Mouse (Mus musculus) hindbrain, embryonic 16.5 days (tissue): ENCODE data around the gene Pde1c. TPM values are rescaled to one million over a fixed set of nuclear protein-coding genes. Genes with fewer than 3 reads are reported as not detected.

ENCODE experiments used
- ATAC-seq: fragments of 200-750 bp; cut with Nextera tagmentation; 2 replicates; pipeline ENCODE4 v1.8.0; 2017; ENCODE audit warnings: moderate TSS enrichment, moderate library complexity
- H3K27ac ChIP-seq: fragments of 300-500 bp; sonication (generic); 2 replicates; pipeline ENCODE4 v1.5.1; 2014; ENCODE audit warnings: low read depth, mild to moderate bottlenecking, control low read depth, low read length, moderate library complexity
- H3K27me3 ChIP-seq: fragments of 300-500 bp; sonication (generic); replicated peaks from 2 replicates; pipeline ENCODE4 v1.6.1; 2014; ENCODE audit warnings: low read length; ENCODE audit not compliant: control insufficient read depth, insufficient read depth
- H3K36me3 ChIP-seq: fragments of 300-500 bp; sonication (generic); 2 replicates; pipeline ENCODE4 v1.6.1; 2014; ENCODE audit warnings: mild to moderate bottlenecking, low read length, moderate library complexity, mixed read lengths; ENCODE audit not compliant: control insufficient read depth, insufficient read depth
- H3K4me1 ChIP-seq: fragments of 300-500 bp; sonication (generic); 2 replicates; pipeline ENCODE4 v1.6.1; 2014; ENCODE audit warnings: low read depth, low read length; ENCODE audit not compliant: control insufficient read depth, insufficient read depth
- H3K4me2 ChIP-seq: fragments of 300-500 bp; sonication (generic); 2 replicates; pipeline ENCODE4 v1.6.1; 2014; ENCODE audit warnings: mild to moderate bottlenecking, low read length, control low read depth, moderate library complexity
- H3K4me3 ChIP-seq: fragments of 300-500 bp; sonication (generic); 2 replicates; pipeline ENCODE4 v1.5.1; 2014; ENCODE audit warnings: mild to moderate bottlenecking, low read length, control low read depth, moderate library complexity
- H3K9ac ChIP-seq: fragments of 300-500 bp; sonication (generic); 2 replicates; pipeline ENCODE4 v1.6.1; 2014; ENCODE audit warnings: low read depth, mild to moderate bottlenecking, control low read depth, low read length, moderate library complexity
- H3K9me3 ChIP-seq: fragments of 300-500 bp; sonication (generic); 2 replicates; pipeline ENCODE4 v1.6.1; 2014; ENCODE audit warnings: mild to moderate bottlenecking, low read length, moderate library complexity; ENCODE audit not compliant: control insufficient read depth
- WGBS: fragments of 180-500 bp; shearing (Covaris S2); extraction: QIAGEN DNeasy Blood & Tissue Kit; methylation state at CpG from one replicate; pipeline ENCODE4 v1.1.7; 2014; 5-methylcytosine and 5-hydroxymethylcytosine counted together
- polyA plus RNA-seq: library from polyadenylated mRNA; unstranded; fragments of >200 nt; fragmentation: Nextera tagmentation; extraction: Ambion mirVana; gene quantifications from 2 replicates; pipeline ENCODE4 v1.2.1, GENCODE M21; 2015

Gene Pde1c
- polyA plus RNA-seq, 1 experiment from 2014 or later: 23.2 TPM

DNA sequence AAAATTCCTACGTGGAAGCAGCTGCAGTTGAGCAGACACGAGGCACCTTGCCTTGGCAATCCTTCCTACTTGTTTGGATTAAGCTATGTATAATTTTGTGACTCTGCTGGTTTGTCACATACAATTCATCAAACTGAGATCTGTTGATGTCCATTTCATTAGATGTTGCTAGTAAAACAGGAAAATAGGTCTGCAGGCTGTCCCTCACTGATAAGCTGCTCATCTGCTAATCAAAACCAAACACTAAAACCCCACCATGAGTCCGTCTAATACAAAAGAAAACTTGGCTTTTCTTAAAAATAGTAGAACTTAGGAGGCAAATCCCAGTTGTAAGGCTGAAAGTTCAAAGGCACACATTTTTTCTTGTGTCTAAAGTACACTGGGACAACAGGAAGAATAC is 308.8 kb downstream of the Pde1c start:
- H3K4me2 ChIP-seq: no peak overlapping the region
- WGBS: 82% methylated on average over 3 of the region's 3 CpGs
- no peak overlapping the region for H3K27ac ChIP-seq
- no peaks in the 10 kb centered on the region for H3K4me1 ChIP-seq
- H3K9me3 ChIP-seq: no peaks in the 10 kb centered on the region
- ATAC-seq: no peak
- no peaks in the 10 kb centered on the region for H3K36me3 ChIP-seq
- no peak overlapping the region for H3K9ac ChIP-seq
- H3K27me3 ChIP-seq: no peaks in the 10 kb centered on the region
- H3K4me3 ChIP-seq: no peak overlapping the region

GRCm38 (mm10) chr6:56257555-56258297 is 311.2 kb downstream of the Pde1c start:
- H3K4me2 ChIP-seq: no peak overlapping the region
- no peaks in the 10 kb centered on the region for H3K4me1 ChIP-seq
- H3K27ac ChIP-seq: no peak overlapping the region
- no peaks in the 10 kb centered on the region for H3K9me3 ChIP-seq
- ATAC-seq: no peak
- no peaks in the 10 kb centered on the region for H3K36me3 ChIP-seq
- H3K27me3 ChIP-seq: no peaks in the 10 kb centered on the region
- H3K4me3 ChIP-seq: no peak overlapping the region
- H3K9ac ChIP-seq: no peak overlapping the region
- WGBS: 96% methylated on average over 2 of the region's 2 CpGs

DNA sequence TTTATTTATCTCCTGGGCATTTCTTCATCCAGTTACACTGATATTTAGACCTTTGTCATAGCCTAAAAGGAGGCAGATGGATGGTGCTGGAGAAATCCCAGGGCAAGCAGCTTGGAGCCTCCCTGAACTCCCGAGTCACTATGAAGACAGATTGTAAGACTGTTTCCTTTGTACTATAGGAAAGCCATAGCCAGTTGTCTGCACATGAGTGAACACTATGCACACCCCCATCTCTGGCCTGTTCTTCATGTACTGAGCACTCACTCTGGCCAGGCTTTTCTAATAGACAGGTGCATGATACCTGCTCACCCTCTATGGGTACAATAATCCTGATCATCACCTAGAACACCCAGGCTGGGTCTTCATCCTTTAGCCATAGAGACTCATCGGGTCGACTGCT is 318.8 kb downstream of the Pde1c start:
- no peak overlapping the region for H3K4me3 ChIP-seq
- H3K9me3 ChIP-seq: no peaks in the 10 kb centered on the region
- no peak overlapping the region for H3K9ac ChIP-seq
- H3K27ac ChIP-seq: no peak overlapping the region
- H3K4me1 ChIP-seq: no peaks in the 10 kb centered on the region
- ATAC-seq: peak; percentile 52; the same call in 1 of the 2 replicates
- WGBS: 89% methylated on average over 3 of the region's 3 CpGs
- no peaks in the 10 kb centered on the region for H3K36me3 ChIP-seq
- H3K27me3 ChIP-seq: no peaks in the 10 kb centered on the region
- H3K4me2 ChIP-seq: no peak overlapping the region

DNA sequence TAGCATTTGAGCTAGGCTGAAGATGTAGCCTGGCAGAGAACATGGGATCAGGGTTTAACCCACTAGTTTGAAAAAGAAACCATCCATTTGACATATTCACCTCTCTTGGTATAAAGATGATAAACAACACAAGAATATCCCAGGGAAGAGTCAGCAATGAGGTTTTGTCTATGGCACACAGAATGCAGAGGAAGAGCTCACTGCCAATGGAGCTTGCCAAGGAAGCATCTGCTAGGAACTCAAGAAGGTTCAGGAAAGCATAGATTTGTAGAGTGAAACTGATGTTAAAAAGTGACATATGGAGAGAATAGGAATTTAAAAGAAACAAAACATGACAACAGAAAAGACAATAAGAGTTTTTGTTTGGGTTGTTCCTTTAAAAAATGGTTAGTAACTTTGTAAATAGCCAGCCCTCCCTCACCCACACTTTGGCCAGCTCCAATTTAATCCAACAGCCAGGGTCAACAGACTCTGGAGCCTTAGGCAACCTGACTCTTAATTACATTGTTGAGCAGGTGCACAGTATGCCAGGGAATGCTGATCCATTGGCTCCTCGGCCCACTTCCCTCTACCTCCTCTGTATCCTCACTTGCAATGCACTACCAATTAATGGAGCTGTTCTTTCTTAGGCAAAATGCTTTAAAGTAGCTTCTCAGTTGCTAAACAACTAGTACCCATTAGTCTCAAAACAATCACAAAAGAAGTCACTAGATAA is 377.3 kb downstream of the Pde1c start:
- Histone ChIP-seq H3K9me3 (no peaks in the 10 kb centered on the region), H3K27ac (no peak overlapping the region)

DNA sequence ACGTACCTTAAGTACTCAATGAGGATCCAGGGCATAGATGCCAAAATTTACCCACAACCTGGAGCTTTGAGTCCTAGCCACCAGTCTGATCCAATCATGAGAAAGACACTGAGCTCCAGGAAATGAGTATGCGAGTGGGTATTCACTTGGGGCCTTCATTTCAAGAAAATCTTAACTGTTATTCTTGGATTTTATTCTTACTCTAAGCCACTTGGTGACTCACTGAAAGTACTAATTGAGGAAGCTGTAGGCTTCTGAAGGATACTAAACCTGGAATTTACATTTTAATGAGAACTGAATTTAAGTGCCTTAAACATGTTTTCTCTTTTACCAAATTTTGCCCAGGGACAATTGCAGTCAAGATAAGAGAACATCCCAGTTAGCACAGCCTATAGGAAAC is 392.4 kb downstream of the Pde1c start:
- no peaks in the 10 kb centered on the region for H3K36me3 ChIP-seq
- 90% methylated on average over 2 of the region's 2 CpGs for WGBS
- H3K27ac ChIP-seq: no peak overlapping the region

More for the DNA sequence above, 377.3 kb downstream of the Pde1c start:
- H3K4me3 ChIP-seq: no peak overlapping the region
- no peak overlapping the region for H3K4me2 ChIP-seq
- no peaks in the 10 kb centered on the region for H3K36me3 ChIP-seq
- no peak for ATAC-seq
- H3K9ac ChIP-seq: no peak overlapping the region
- 57% methylated on average over 1 of the region's 1 CpGs for WGBS
- H3K4me1 ChIP-seq: no peaks in the 10 kb centered on the region
- no peaks in the 10 kb centered on the region for H3K27me3 ChIP-seq

DNA sequence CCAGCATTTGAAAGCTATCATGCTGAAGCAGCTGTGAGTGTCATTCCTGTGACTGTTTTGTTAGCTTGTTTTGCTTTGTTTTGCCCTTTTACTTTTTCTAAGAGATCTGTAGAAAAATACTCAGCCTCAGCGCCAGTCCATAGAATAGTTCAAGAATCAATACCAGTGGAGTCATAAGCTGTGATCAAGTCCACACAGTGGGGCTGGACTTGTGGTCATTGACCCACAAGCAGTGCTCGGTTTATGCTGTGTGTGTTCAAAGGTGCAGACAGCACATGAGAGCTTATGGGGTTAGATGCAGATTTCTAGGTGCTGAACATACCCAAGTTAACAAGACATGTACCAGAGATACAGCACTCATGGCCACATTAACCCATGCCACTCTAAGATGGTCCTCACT is 396.7 kb downstream of the Pde1c start:
- H3K9me3 ChIP-seq: no peaks in the 10 kb centered on the region
- WGBS: 88% methylated on average over 2 of the region's 2 CpGs
- H3K27me3 ChIP-seq: no peaks in the 10 kb centered on the region
- H3K9ac ChIP-seq: no peak overlapping the region
- H3K4me2 ChIP-seq: no peak overlapping the region
- no peak overlapping the region for H3K27ac ChIP-seq
- no peak for ATAC-seq
- H3K36me3 ChIP-seq: no peaks in the 10 kb centered on the region
- H3K4me1 ChIP-seq: no peaks in the 10 kb centered on the region
- H3K4me3 ChIP-seq: no peak overlapping the region

More for the DNA sequence above, 392.4 kb downstream of the Pde1c start:
- Histone ChIP-seq H3K9ac (no peak overlapping the region), H3K4me1 (no peaks in the 10 kb centered on the region), H3K27me3 (no peaks in the 10 kb centered on the region), H3K4me2 (no peak overlapping the region), H3K4me3 (no peak overlapping the region), H3K9me3 (no peaks in the 10 kb centered on the region)
- ATAC-seq: no peak

DNA sequence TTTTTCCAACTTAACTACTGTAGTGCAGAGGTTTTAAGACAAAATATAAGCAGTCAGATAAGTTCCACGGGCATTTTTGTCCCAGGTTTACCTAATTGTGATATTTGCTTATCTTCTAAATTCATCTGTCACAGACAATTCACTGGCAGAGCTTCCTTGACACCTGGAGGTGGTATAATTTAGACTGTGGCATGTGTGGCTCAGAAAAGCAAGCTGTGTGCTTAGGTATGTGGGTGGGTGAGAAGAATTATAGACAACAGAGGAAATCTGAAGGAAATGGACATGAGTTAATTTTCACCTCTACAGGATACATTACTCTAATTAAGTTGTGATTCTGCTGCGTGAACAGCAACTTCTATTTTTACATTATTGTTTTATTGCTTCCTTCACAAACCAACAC is 400.2 kb downstream of the Pde1c start:
- Histone ChIP-seq H3K27me3 (no peaks in the 10 kb centered on the region), H3K4me2 (no peak overlapping the region), H3K27ac (no peak overlapping the region), H3K4me3 (no peak overlapping the region), H3K36me3 (no peaks in the 10 kb centered on the region), H3K9me3 (no peaks in the 10 kb centered on the region), H3K4me1 (no peaks in the 10 kb centered on the region), H3K9ac (no peak overlapping the region)
- ATAC-seq: no peak
- 82% methylated on average over 2 of the region's 2 CpGs for WGBS

DNA sequence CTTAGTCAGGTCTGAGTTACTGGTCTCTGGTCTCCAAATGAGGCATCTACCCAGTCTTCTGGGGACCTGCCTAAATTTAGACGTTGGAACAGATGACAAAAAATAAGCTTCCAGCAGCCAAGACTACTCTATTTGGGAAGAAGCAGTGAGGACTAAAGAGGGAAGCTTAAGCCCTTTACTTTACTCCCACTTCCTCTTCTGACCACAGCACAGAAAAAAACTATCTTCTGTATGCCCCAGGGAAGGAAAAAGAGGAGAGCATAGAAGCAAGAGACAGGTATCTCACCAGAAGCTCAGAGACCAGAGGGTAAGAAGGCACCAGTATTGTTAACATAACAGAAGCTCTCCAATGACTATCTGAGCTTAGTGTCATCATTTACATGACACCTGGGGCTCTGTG is 410.7 kb downstream of the Pde1c start:
- Histone ChIP-seq H3K36me3 (no peaks in the 10 kb centered on the region), H3K4me1 (no peaks in the 10 kb centered on the region), H3K9ac (no peak overlapping the region), H3K27ac (no peak overlapping the region), H3K4me3 (no peak overlapping the region), H3K9me3 (no peaks in the 10 kb centered on the region), H3K4me2 (no peak overlapping the region), H3K27me3 (no peaks in the 10 kb centered on the region)
- 81% methylated on average over 1 of the region's 1 CpGs for WGBS
- ATAC-seq: no peak

GRCm38 (mm10) chr6:56156836-56157235 is 412.1 kb downstream of the Pde1c start:
- H3K4me1 ChIP-seq: no peaks in the 10 kb centered on the region
- H3K9me3 ChIP-seq: no peaks in the 10 kb centered on the region
- no peak overlapping the region for H3K27ac ChIP-seq
- no peak overlapping the region for H3K4me2 ChIP-seq
- no peak overlapping the region for H3K9ac ChIP-seq
- 91% methylated on average over 3 of the region's 3 CpGs for WGBS
- no peak overlapping the region for H3K4me3 ChIP-seq
- ATAC-seq: no peak
- H3K27me3 ChIP-seq: no peaks in the 10 kb centered on the region
- H3K36me3 ChIP-seq: no peaks in the 10 kb centered on the region
